Mouse (Mus musculus) lung, postnatal 0 days (tissue): ENCODE data around the gene Csrnp1. TPM values are rescaled to one million over a fixed set of nuclear protein-coding genes. Genes with fewer than 3 reads are reported as not detected.

ENCODE experiments used
- ATAC-seq: fragments of 200-750 bp; cut with Nextera tagmentation; 2 replicates; pipeline ENCODE4 v1.8.0; 2017; ENCODE audit warnings: moderate library complexity
- DNase-seq: peaks from one replicate; pipeline ENCODE4 v3.0.0-alpha.2; 2016; ENCODE audit warnings: low spot score
- H3K27ac ChIP-seq: fragments of 300-500 bp; sonication (generic); 2 replicates; pipeline ENCODE4 v1.5.1; 2014; ENCODE audit warnings: antibody characterized with exemption, mild to moderate bottlenecking, low read length, mixed read lengths
- H3K27me3 ChIP-seq: fragments of 300-500 bp; sonication (generic); replicated peaks from 2 replicates; pipeline ENCODE4 v1.6.1; 2014; ENCODE audit warnings: low read length, mixed read lengths; ENCODE audit not compliant: insufficient read depth
- H3K36me3 ChIP-seq: fragments of 300-500 bp; sonication (generic); 2 replicates; pipeline ENCODE4 v1.6.1; 2014; ENCODE audit warnings: low read length, mixed read lengths; ENCODE audit not compliant: insufficient read depth
- H3K4me1 ChIP-seq: fragments of 300-500 bp; sonication (generic); 2 replicates; pipeline ENCODE4 v1.6.1; 2014; ENCODE audit warnings: antibody characterized with exemption, low read depth, low read length, mixed read lengths; ENCODE audit not compliant: insufficient read depth
- H3K4me2 ChIP-seq: fragments of 300-500 bp; sonication (generic); replicated peaks from 2 replicates; pipeline ENCODE4 v1.6.1; 2014; ENCODE audit warnings: low read depth, mild to moderate bottlenecking, low read length, moderate library complexity, mixed read lengths
- H3K4me3 ChIP-seq: fragments of 300-500 bp; sonication (generic); 2 replicates; pipeline ENCODE4 v1.5.1; 2014; ENCODE audit warnings: low read depth, low read length
- H3K9ac ChIP-seq: fragments of 300-500 bp; sonication (generic); replicated peaks from 2 replicates; pipeline ENCODE4 v1.6.1; 2014; ENCODE audit warnings: low read depth, mild to moderate bottlenecking
- H3K9me3 ChIP-seq: fragments of 300-500 bp; sonication (generic); 2 replicates; pipeline ENCODE4 v1.6.1; 2016; ENCODE audit warnings: low read length, mixed read lengths
- CTCF ChIP-seq: IDR thresholded peaks from 2 replicates; pipeline ENCODE4 v1.5.1; 2016; ENCODE audit warnings: antibody characterized with exemption, mild to moderate bottlenecking
- EP300 ChIP-seq: IDR thresholded peaks from 2 replicates; pipeline ENCODE4 v1.6.1; 2016; ENCODE audit warnings: antibody characterized with exemption, mild to moderate bottlenecking, control low read depth
- WGBS: fragments of 180-500 bp; shearing (Covaris S2); extraction: QIAGEN DNeasy Blood & Tissue Kit; methylation state at CpG from one replicate; pipeline ENCODE4 v1.1.7; 2014; 5-methylcytosine and 5-hydroxymethylcytosine counted together
- polyA plus RNA-seq: library from polyadenylated mRNA; unstranded; fragments of >200 nt; fragmentation: Nextera tagmentation; extraction: Ambion mirVana; gene quantifications from 2 replicates; pipeline ENCODE4 v1.2.1, GENCODE M21; 2015

The Csrnp1 gene
- polyA plus RNA-seq, 1 experiment from 2014 or later = 9.4 TPM

DNA sequence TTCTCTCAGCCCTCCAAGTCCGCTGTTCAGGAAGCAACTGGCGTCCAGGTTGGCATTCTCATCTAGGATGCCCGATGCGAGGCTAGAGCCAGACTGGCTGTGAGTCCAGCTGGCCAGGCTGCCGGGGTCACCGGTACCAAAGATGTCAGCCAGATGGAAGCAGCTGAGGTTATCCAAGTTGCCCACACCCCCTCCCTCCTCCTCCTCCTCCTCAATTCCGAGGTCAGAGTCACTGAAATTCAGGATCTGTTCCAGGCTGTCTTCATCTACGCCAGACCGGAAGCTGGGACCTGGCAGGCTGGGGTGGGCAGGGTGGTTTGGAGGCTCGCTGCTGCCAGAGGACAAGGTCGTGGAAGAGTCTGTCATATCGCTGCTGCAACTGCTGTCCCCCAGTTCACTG is 11.9 kb downstream of the Csrnp1 start:
- H3K36me3 ChIP-seq = peaks cover 31% of the 10 kb centered on the region
- H3K9me3 ChIP-seq = no peaks in the 10 kb centered on the region
- no peak overlapping the region for H3K4me2 ChIP-seq
- no peak for ATAC-seq
- H3K27ac ChIP-seq = no peak overlapping the region
- no peak overlapping the region for H3K9ac ChIP-seq
- no peaks in the 10 kb centered on the region for H3K27me3 ChIP-seq
- peaks cover 22% of the 10 kb centered on the region for H3K4me1 ChIP-seq
- no peak for TF ChIP-seq EP300
- TF ChIP-seq CTCF = no peak
- WGBS = 69% methylated on average over 12 of the region's 12 CpGs
- no peak for DNase-seq
- no peak overlapping the region for H3K4me3 ChIP-seq

DNA sequence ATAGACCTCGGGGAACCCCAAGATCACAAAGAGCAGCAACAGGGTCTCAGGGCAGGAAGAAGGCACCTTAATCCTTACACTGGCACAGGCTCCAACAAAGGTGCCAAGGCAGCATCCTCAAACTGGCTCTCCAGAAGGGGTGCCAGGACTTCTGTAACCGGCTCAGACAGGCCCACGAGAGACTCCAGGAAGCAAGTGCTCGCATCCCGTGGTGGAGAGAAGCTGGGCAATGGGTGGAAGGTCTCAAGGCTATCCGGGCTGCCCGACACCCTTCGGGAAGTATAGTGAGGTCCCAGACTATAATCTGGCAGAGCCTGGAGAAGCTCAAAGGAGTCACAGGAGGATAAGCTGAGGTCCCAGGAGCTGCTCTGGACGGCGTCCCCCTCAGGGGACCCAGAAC is 12.3 kb downstream of the Csrnp1 start:
- TF ChIP-seq CTCF = no peak
- no peak for TF ChIP-seq EP300
- Histone ChIP-seq H3K36me3 (peaks cover 31% of the 10 kb centered on the region), H3K4me1 (peaks cover 18% of the 10 kb centered on the region; the same call in 1 of the 2 replicates), H3K27ac (no peak overlapping the region), H3K9ac (no peak overlapping the region), H3K27me3 (no peaks in the 10 kb centered on the region), H3K4me2 (no peak overlapping the region), H3K9me3 (no peaks in the 10 kb centered on the region), H3K4me3 (no peak overlapping the region)
- ATAC-seq = no peak
- 88% methylated on average over 10 of the region's 10 CpGs for WGBS
- no peak for DNase-seq

DNA sequence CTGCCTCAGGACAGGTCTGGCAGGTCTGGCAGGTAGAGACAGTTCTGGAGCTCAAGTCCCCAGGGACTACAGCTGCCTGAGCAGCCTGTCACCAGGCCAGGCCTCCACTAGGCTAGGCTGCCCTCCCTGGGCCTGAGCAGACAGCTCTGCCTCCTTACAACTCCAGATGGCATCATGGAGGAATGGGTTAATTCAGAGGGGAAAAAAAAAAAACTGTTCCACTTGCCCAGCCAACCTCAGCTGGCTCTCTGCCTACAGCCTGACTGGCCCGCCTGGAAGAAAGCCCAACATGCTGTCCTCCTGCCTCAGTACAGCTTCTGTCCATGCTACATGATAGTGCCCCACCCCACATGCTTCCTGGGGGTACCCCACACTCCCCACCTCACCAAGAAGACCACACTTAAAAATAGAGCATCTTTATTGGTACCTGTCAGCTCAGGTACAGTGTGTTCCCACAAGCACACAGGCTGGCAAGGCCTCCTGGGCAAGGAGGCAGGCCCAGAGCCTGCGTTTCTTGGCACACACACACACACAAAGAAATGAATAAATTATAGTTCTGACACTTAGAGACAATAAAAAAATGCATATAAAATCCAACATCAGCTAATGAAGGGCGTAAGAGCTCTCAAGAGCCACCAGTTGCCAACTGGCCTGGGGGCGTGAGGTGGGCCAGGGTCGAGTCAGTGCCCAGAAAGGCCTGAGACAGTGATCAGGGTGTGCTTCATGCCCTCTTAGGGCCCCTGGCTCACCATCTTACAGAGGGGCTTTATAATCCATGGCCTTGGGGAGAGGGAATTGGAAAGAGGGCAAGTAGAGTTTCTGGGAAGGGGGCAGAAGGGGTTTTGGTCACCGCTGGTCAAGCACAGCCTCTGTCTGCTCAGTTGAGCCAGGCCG is 13.4 kb downstream of the Csrnp1 start:
- Histone ChIP-seq H3K9ac (no peak overlapping the region), H3K9me3 (no peaks in the 10 kb centered on the region), H3K4me3 (no peak overlapping the region), H3K27me3 (no peaks in the 10 kb centered on the region), H3K27ac (peak overlapping the region; percentile 47; the same call in 1 of the 2 replicates), H3K4me1 (peaks cover 10% of the 10 kb centered on the region; the same call in 1 of the 2 replicates), H3K36me3 (peaks cover 27% of the 10 kb centered on the region), H3K4me2 (no peak overlapping the region)
- peak; percentile 46 for DNase-seq
- WGBS = 70% methylated on average over 7 of the region's 7 CpGs
- TF ChIP-seq CTCF (no peak), EP300 (no peak)
- ATAC-seq = peak; percentile 45

DNA sequence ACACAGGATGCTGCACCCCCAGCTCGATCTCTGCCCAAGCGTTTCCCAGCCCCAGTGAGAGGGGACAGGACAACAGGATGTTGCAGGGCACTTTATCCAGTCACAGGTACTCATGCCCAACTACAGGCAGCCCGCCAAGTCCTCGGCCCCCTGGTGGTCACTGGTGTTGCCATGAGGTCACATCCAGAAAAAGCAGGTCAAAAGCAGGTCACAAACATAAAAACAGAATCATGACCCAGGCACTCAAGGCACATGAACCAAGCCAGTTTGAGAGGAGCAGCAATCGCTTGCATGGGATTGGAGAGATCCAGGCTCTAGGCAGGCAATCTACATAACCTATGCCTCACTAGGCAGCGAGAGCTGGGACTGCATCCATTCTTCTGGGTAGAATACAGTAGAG is 14.2 kb downstream of the Csrnp1 start:
- Histone ChIP-seq H3K9me3 (no peaks in the 10 kb centered on the region), H3K4me3 (no peak overlapping the region), H3K27ac (peak overlapping the region; percentile 47; the same call in 1 of the 2 replicates), H3K9ac (no peak overlapping the region), H3K4me1 (peaks cover 10% of the 10 kb centered on the region; the same call in 1 of the 2 replicates), H3K36me3 (peaks cover 27% of the 10 kb centered on the region), H3K27me3 (no peaks in the 10 kb centered on the region), H3K4me2 (no peak overlapping the region)
- 29% methylated on average over 6 of the region's 6 CpGs for WGBS
- ATAC-seq (peak; percentile 59), DNase-seq (peak; percentile 47)
- no peak for TF ChIP-seq EP300
- TF ChIP-seq CTCF = peak; percentile 75

DNA sequence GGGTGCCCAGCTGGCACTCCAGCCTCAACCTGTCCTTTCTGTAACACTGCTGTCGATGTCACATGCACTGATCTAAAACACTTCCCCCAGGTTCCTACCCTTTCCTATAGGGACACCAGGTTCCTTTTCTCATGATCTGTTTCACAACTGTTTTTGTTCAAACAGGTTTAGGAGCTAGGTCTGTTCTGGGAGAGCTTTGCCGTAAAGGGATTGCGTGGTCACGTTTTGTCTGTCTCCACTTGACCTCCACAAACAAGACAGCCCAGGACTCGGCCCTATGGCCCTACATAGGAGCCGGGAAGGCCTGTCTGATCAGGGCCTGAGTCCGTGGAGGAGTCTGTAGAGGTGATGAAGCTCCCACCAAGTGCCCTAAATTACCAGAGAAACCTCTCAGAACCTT is 14.6 kb downstream of the Csrnp1 start:
- 67% methylated on average over 7 of the region's 7 CpGs for WGBS

DNA sequence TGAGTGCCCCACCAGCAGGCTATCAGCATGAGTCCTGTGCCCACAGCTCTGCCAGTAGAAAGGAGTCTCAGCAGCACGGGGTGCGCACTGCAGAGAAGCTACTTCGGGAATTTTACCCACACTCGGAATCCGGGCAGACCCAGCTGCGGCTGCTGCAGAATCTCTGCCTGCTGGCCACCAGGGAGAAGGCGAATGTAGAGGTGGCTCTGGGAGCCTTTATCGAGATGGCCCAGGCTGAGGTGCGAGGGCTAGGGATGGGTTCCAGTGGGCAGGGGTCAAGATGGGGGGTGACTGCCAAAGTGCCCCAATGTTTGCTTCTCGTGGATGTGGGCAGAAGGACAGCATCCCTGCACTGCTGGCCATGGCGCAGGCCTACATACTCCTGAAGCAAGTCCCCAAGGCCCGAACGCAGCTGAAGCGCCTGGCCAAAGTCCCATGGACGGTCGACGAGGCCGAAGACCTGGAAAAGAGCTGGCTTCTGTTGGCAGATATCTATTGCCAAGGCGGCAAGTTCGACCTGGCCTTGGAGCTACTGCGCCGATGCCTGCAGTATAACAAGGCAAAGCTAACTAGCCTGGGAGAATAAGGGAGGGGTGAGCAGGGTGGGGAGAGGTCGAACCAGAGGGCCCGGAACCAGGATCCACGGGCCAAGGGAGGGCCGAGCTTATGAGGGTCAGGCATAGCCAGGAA is 18.1 kb downstream of the Csrnp1 start:
- DNase-seq = no peak
- 86% methylated on average over 26 of the region's 26 CpGs for WGBS

More for the DNA sequence above, 14.6 kb downstream of the Csrnp1 start:
- H3K4me2 ChIP-seq = no peak overlapping the region
- H3K4me1 ChIP-seq = peaks cover 10% of the 10 kb centered on the region; the same call in 1 of the 2 replicates
- ATAC-seq (peak; percentile 14), DNase-seq (no peak)
- no peaks in the 10 kb centered on the region for H3K27me3 ChIP-seq
- H3K27ac ChIP-seq = peak overlapping the region; percentile 47; the same call in 1 of the 2 replicates
- H3K9me3 ChIP-seq = no peaks in the 10 kb centered on the region
- H3K9ac ChIP-seq = no peak overlapping the region
- H3K4me3 ChIP-seq = no peak overlapping the region
- peaks cover 27% of the 10 kb centered on the region for H3K36me3 ChIP-seq
- no peak for TF ChIP-seq EP300
- TF ChIP-seq CTCF = no peak

More for the DNA sequence above, 18.1 kb downstream of the Csrnp1 start:
- Histone ChIP-seq H3K27ac (no peak overlapping the region), H3K4me2 (no peak overlapping the region), H3K9me3 (no peaks in the 10 kb centered on the region), H3K4me3 (no peak overlapping the region), H3K27me3 (no peaks in the 10 kb centered on the region), H3K36me3 (no peaks in the 10 kb centered on the region; the same call in 1 of the 2 replicates), H3K9ac (no peak overlapping the region), H3K4me1 (peaks cover 15% of the 10 kb centered on the region; the same call in 1 of the 2 replicates)
- ATAC-seq = no peak
- TF ChIP-seq EP300 (no peak), CTCF (no peak)
